Comparison of ENCODE assay signal across 20 mouse cellular contexts in genomic region chr7:81022731-81023130, GRCm38 (mm10). TPM values are rescaled to one million over a fixed set of nuclear protein-coding genes. Genes with fewer than 3 reads are reported as not detected.
"Had no signal": no experiment of that assay in that cellular context is flagged by ENCODE, and none has a peak within 500 bp of the region (broad histone marks: within the 10 kb centered on the region; RNA-seq: fewer than 3 reads in every experiment).

No protein-coding gene starts in this region.

- H3K4me2 ChIP-seq: intestine, embryonic 15.5 days; limb, embryonic 13.5 days; lung, embryonic 14.5 days; midbrain, embryonic 11.5 days had no signal

- H3K4me1 ChIP-seq: intestine, embryonic 15.5 days; limb, embryonic 10.5 days; limb, embryonic 13.5 days had no signal

- H3K9ac ChIP-seq: intestine, embryonic 15.5 days; limb, embryonic 13.5 days; lung, embryonic 14.5 days had no signal

- ATAC-seq: intestine, embryonic 15.5 days; lung, postnatal 0 days had no signal

- H3K27ac ChIP-seq: intestine, embryonic 15.5 days; kidney, postnatal 0 days; layer of hippocampus, adult 2 months; limb, embryonic 10.5 days; limb, embryonic 13.5 days; macrophage; stomach, postnatal 0 days had no signal

- DNase-seq: kidney, adult 11 months; kidney, adult 9 months; kidney, postnatal 25 days; layer of hippocampus, adult 9-11 months; lung, embryonic 14.5 days; midbrain, embryonic 14.5 days; thymus, adult 2 months; thymus, postnatal 14 days; thymus, postnatal 4 days had no signal

- H3K9me3 ChIP-seq: intestine, embryonic 15.5 days; limb, embryonic 10.5 days; limb, embryonic 13.5 days; megakaryocyte, embryonic 14.5 days had no signal

- H3K4me3 ChIP-seq: intestine, embryonic 15.5 days; layer of hippocampus, adult 2 months; limb, embryonic 10.5 days; limb, embryonic 13.5 days; megakaryocyte, embryonic 14.5 days had no signal

- H3K27me3 ChIP-seq: intestine, embryonic 15.5 days; limb, embryonic 13.5 days; megakaryocyte, embryonic 14.5 days had no signal

RNA-seq across cellular contexts. Expression of gene Alpk3, which starts 34.7 kb away (rescaled TPM):
- polyA plus RNA-seq: liver, adult 2 months had no signal
